ENCODE assay signal across 19 mouse cellular contexts in genomic region chr3:14795292-14796020, GRCm38 (mm10). TPM values are rescaled to one million over a fixed set of nuclear protein-coding genes. Genes with fewer than 3 reads are reported as not detected.
"Had no signal": no experiment of that assay in that cellular context is flagged by ENCODE, and none has a peak within 500 bp of the region (broad histone marks: within the 10 kb centered on the region; RNA-seq: fewer than 3 reads in every experiment).

No protein-coding gene starts in this region.

- H3K36me3 ChIP-seq: neural tube, embryonic 15.5 days; stomach, embryonic 15.5 days had no signal

- DNase-seq: retina, postnatal 1 day; right cerebral cortex, adult 18-20 months; right cerebral cortex, postnatal 14 days; right cerebral cortex, postnatal 25 days; right cerebral cortex, postnatal 4 days; spleen, adult 18-20 months; thymus, adult 18-20 months; thymus, adult 2 months; thymus, postnatal 14 days; thymus, postnatal 25 days; thymus, postnatal 36 days; thymus, postnatal 4 days had no signal

- H3K9ac ChIP-seq: neural tube, embryonic 15.5 days; stomach, embryonic 15.5 days had no signal

- H3K4me1 ChIP-seq: neural tube, embryonic 15.5 days; stomach, embryonic 15.5 days had no signal

- H3K9me3 ChIP-seq: neural tube, embryonic 15.5 days; stomach, embryonic 15.5 days had no signal

- H3K4me2 ChIP-seq: neural tube, embryonic 15.5 days; stomach, embryonic 15.5 days had no signal

- H3K4me3 ChIP-seq: neural tube, embryonic 15.5 days; stomach, embryonic 15.5 days had no signal

- H3K27me3 ChIP-seq: neural tube, embryonic 15.5 days; stomach, embryonic 15.5 days had no signal

- H3K27ac ChIP-seq: neural tube, embryonic 15.5 days; stomach, embryonic 15.5 days; stomach, postnatal 0 days had no signal

RNA-seq across cellular contexts. Expression of gene Car1, which starts 12.7 kb away (rescaled TPM):
- total RNA-seq: neutrophil, adult 5-6 weeks had no signal
- polyA plus RNA-seq: neural tube, embryonic 14.5 days; neural tube, embryonic 15.5 days; small intestine, adult 2 months; stomach, embryonic 14.5 days had no signal
